Mouse (Mus musculus): ENCODE results near the gene Ankrd2. TPM values are rescaled to one million over a fixed set of nuclear protein-coding genes. Genes with fewer than 3 reads are reported as not detected.

The Ankrd2 gene
- polyA plus RNA-seq, 1 experiment = 0.34 TPM

GRCm38 (mm10) chr19:42000446-42000958, 35.3 kb upstream of the Ankrd2 start:
- DNase-seq (ENCODE audit: low read depth) = no peak

GRCm38 (mm10) chr19:42001253-42001980, 34.4 kb upstream of the Ankrd2 start:
- no peak for DNase-seq (ENCODE audit: low read depth)

More at GRCm38 (mm10) chr19:42000446-42000958, 35.3 kb upstream of the Ankrd2 start:
- TF ChIP-seq POLR2A (IDR thresholded peaks at IDR 0.05; ENCODE audit: borderline replicate concordance, extremely low read depth, insufficient read depth, insufficient read length, poor library complexity, severe bottlenecking) (no peak), CTCF (IDR thresholded peaks at IDR 0.05; ENCODE audit: borderline replicate concordance, extremely low read depth, insufficient read depth, insufficient read length) (no peak)

GRCm38 (mm10) chr19:42004258-42004657, 31.5 kb upstream of the Ankrd2 start:
- TF ChIP-seq CTCF (IDR thresholded peaks at IDR 0.05; ENCODE audit: borderline replicate concordance, extremely low read depth, insufficient read depth, insufficient read length) = no peak
- no peak for TF ChIP-seq POLR2A (IDR thresholded peaks at IDR 0.05; ENCODE audit: borderline replicate concordance, extremely low read depth, insufficient read depth, insufficient read length, poor library complexity, severe bottlenecking)
- DNase-seq (ENCODE audit: low read depth) = no peak

More at GRCm38 (mm10) chr19:42001253-42001980, 34.4 kb upstream of the Ankrd2 start:
- TF ChIP-seq CTCF (IDR thresholded peaks at IDR 0.05; ENCODE audit: borderline replicate concordance, extremely low read depth, insufficient read depth, insufficient read length) (no peak), POLR2A (IDR thresholded peaks at IDR 0.05; ENCODE audit: borderline replicate concordance, extremely low read depth, insufficient read depth, insufficient read length, poor library complexity, severe bottlenecking) (no peak)

GRCm38 (mm10) chr19:42005616-42006015, 30.2 kb upstream of the Ankrd2 start:
- TF ChIP-seq POLR2A (IDR thresholded peaks at IDR 0.05; ENCODE audit: borderline replicate concordance, extremely low read depth, insufficient read depth, insufficient read length, poor library complexity, severe bottlenecking) (no peak), CTCF (IDR thresholded peaks at IDR 0.05; ENCODE audit: borderline replicate concordance, extremely low read depth, insufficient read depth, insufficient read length) (no peak)
- no peak for DNase-seq (ENCODE audit: low read depth)

- TF ChIP-seq POLR2A (IDR thresholded peaks at IDR 0.05; ENCODE audit: borderline replicate concordance, extremely low read depth, insufficient read depth, insufficient read length, poor library complexity, severe bottlenecking) (no peak), CTCF (IDR thresholded peaks at IDR 0.05; ENCODE audit: borderline replicate concordance, extremely low read depth, insufficient read depth, insufficient read length) (no peak)
- DNase-seq (ENCODE audit: low read depth) = no peak
Measured at GRCm38 (mm10) chr19:42006568-42006967, 29.2 kb upstream of the Ankrd2 start.

- TF ChIP-seq CTCF (IDR thresholded peaks at IDR 0.05; ENCODE audit: borderline replicate concordance, extremely low read depth, insufficient read depth, insufficient read length) (no peak), POLR2A (IDR thresholded peaks at IDR 0.05; ENCODE audit: borderline replicate concordance, extremely low read depth, insufficient read depth, insufficient read length, poor library complexity, severe bottlenecking) (no peak)
Measured at GRCm38 (mm10) chr19:42008586-42008985, 27.2 kb upstream of the Ankrd2 start.

GRCm38 (mm10) chr19:42009067-42009466, 26.7 kb upstream of the Ankrd2 start:
- no peak for TF ChIP-seq POLR2A (IDR thresholded peaks at IDR 0.05; ENCODE audit: borderline replicate concordance, extremely low read depth, insufficient read depth, insufficient read length, poor library complexity, severe bottlenecking)
- TF ChIP-seq CTCF (IDR thresholded peaks at IDR 0.05; ENCODE audit: borderline replicate concordance, extremely low read depth, insufficient read depth, insufficient read length) = no peak

More at GRCm38 (mm10) chr19:42008586-42008985, 27.2 kb upstream of the Ankrd2 start:
- no peak for DNase-seq (ENCODE audit: low read depth)

GRCm38 (mm10) chr19:42010436-42010835, 25.4 kb upstream of the Ankrd2 start:
- TF ChIP-seq POLR2A (IDR thresholded peaks at IDR 0.05; ENCODE audit: borderline replicate concordance, extremely low read depth, insufficient read depth, insufficient read length, poor library complexity, severe bottlenecking) (no peak), CTCF (IDR thresholded peaks at IDR 0.05; ENCODE audit: borderline replicate concordance, extremely low read depth, insufficient read depth, insufficient read length) (no peak)
- no peak for DNase-seq (ENCODE audit: low read depth)

More at GRCm38 (mm10) chr19:42009067-42009466, 26.7 kb upstream of the Ankrd2 start:
- DNase-seq (ENCODE audit: low read depth) = no peak

- TF ChIP-seq POLR2A (IDR thresholded peaks at IDR 0.05; ENCODE audit: borderline replicate concordance, extremely low read depth, insufficient read depth, insufficient read length, poor library complexity, severe bottlenecking) (no peak), CTCF (IDR thresholded peaks at IDR 0.05; ENCODE audit: borderline replicate concordance, extremely low read depth, insufficient read depth, insufficient read length) (no peak)
- no peak for DNase-seq (ENCODE audit: low read depth)
Measured at GRCm38 (mm10) chr19:42011123-42011522, 24.7 kb upstream of the Ankrd2 start.

- TF ChIP-seq CTCF (IDR thresholded peaks at IDR 0.05; ENCODE audit: borderline replicate concordance, extremely low read depth, insufficient read depth, insufficient read length) (no peak), POLR2A (IDR thresholded peaks at IDR 0.05; ENCODE audit: borderline replicate concordance, extremely low read depth, insufficient read depth, insufficient read length, poor library complexity, severe bottlenecking) (no peak)
- DNase-seq (ENCODE audit: low read depth) = no peak
Measured at GRCm38 (mm10) chr19:42014231-42014825, 21.5 kb upstream of the Ankrd2 start.

GRCm38 (mm10) chr19:42015001-42015400, 20.8 kb upstream of the Ankrd2 start:
- no peak for DNase-seq (ENCODE audit: low read depth)
- TF ChIP-seq POLR2A (IDR thresholded peaks at IDR 0.05; ENCODE audit: borderline replicate concordance, extremely low read depth, insufficient read depth, insufficient read length, poor library complexity, severe bottlenecking) (no peak), CTCF (IDR thresholded peaks at IDR 0.05; ENCODE audit: borderline replicate concordance, extremely low read depth, insufficient read depth, insufficient read length) (no peak)

Measured in brain, embryonic 14.5 days (tissue).